Mouse (Mus musculus) embryonic stem cell, embryonic (primary cell): ENCODE data around the gene Zfp260.

Source experiments
- CTCF ChIA-PET, 4 experiments: fragments of 300-600 bp in 2 of 4; fragments of 350-600 bp in 2 of 4; sonication (Branson Sonifier 250); formaldehyde crosslinking; loops; one replicate each; lab custom pipeline; 2022; ENCODE audit warnings: inconsistent platforms in 2 of 4; lab: Charles Lee
- POLR2A ChIA-PET, 4 experiments: fragments of 300-600 bp in 2 of 4; fragments of 350-600 bp in 2 of 4; sonication (Branson Sonifier 250); formaldehyde crosslinking; loops; one replicate each; lab custom pipeline; 2022; ENCODE audit warnings: antibody characterized with exemption in 4 of 4, inconsistent platforms in 1 of 4; lab: Charles Lee

The Zfp260 gene

DNA sequence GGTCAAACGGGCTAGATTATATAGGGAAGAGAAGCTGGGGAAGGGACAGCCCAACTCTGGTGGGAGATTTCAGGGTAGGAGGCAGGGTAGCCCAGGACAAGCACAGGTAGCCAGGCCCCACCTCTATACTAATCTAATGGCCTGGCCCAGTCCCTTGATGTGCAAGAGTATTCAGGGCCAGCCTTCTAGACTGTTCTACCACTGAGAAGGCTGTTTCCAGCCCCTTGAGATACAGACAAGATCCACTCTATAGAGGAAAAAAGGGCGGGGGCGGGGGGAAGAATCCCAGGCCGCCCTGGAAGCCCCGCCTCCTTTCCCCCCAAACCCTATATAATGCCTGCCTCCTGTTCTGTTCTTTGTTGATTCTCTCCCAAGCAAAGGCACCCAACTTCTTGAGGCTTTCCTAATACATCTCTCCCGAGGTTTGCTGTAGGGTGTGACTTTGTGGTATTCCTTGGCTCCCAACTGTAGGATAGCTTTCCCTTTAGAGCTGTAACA is 610 bp upstream of the Zfp260 start:
- ChIA-PET POLR2A (interaction anchor here in 3 of 4 experiments (0.5 to 3.4 kb wide), 41 partner anchors 9 to 1375 kb away, joined by 3 to 20 read pairs (median 4); partner anchors contain the start of genes Thap8 (in 2 of the 3), Wdr62 (in 2 of the 3), Zfp146 (in 2 of the 3) and Zfp568 (in 2 of the 3)), CTCF (interaction anchor here in 1 of 4 experiments (0.5 to 1.9 kb wide), 7 partner anchors 61 to 163 kb away, joined by 3 to 7 read pairs (median 4); partner anchors contain the start of gene Capns1)

DNA sequence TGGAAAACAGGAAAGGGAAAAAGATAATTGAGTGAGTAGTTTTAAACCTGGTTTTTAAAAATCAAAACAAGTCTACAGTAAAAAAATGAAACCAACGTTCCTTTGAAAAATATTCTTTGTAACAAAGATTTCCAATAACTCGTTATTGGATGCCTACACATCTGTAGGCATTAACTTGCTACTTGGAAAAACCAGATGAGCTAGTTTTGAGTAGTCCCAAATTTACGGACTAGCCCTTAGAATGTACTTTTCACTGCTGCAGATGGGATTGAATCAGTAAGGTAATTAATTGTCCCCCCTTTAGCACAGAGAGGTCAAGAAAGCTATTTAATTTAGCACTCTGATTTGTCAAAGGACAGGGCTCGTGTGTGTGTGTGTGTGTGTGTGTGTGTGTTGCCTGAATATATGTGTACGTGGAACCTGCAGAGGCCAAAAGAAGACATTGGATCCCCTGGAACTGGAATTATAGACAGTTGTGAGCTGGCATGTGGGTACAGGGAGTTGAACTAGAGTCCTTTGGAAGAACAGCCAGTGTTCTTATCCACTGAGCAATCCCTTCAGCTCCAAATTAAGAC is 1.1 kb downstream of the Zfp260 start:
- ChIA-PET CTCF (interaction anchor here in 3 of 4 experiments (0.5 to 1.9 kb wide), 9 partner anchors 23 to 507 kb away, joined by 3 to 7 read pairs (median 4); partner anchors contain the start of genes Capns1 (in 1 of the 3) and Zfp82 (in 1 of the 3)), POLR2A (interaction anchor here in 3 of 4 experiments (0.5 to 3.4 kb wide), 43 partner anchors 10 to 615 kb away, joined by 3 to 20 read pairs (median 4); partner anchors contain the start of genes Zfp146 (in 2 of the 3), Zfp568 (in 2 of the 3), Cox7a1 (in 1 of the 3) and Thap8 (in 1 of the 3))

DNA sequence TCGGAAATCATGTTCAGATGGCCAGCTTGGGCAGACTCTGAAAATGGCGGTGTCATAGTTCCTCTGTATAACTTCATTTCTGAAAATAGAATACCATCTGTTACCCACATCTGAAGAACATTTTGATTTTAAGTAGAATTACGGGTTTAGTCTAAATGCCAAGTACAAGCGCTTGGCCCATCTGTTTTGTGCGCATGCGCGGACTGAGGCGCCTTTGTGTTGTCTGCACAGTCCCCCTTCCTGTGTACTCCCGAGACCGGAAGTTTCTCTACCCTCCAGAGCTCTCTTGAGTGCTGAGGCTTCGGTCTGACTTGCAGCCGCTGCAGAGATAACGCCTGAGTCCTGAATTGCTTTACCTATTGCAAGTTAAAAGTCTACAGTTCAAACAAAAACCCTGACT is 4.7 kb downstream of the Zfp260 start:
- ChIA-PET POLR2A (interaction anchor here in 3 of 4 experiments (0.7 to 1.9 kb wide), 13 partner anchors 7 to 453 kb away, joined by 3 to 8 read pairs (median 3); partner anchors contain the start of genes Gm26920 (in 3 of the 3), Zfp566 (in 3 of the 3), Hspb6 (in 1 of the 3) and Polr2i (in 1 of the 3)), CTCF (no interaction called here)

DNA sequence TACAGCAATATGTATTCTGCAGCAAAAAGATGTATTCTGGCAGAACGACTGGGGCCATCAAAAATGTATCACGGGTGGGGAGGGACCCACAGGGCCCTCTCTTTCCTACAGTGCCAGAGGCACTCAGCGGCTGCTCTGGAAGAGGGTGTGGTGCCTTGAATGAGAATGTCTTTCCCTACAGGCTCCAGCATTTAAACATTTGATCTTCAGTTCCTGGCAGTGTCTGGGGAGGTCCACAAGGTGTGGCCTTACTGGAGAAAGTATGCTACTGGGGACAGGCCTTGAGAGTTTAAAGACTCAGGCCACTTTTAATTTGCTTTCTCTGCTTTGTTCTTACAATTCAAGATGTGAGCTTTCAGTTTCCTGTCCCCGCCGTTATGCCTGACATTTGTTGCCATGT is 21.5 kb downstream of the Zfp260 start:
- CTCF ChIA-PET: interaction anchor here in 1 of 4 experiments (0.6 kb wide), 1 partner anchor 76 kb away, joined by 3 read pairs; no protein-coding TSS in a partner anchor

DNA sequence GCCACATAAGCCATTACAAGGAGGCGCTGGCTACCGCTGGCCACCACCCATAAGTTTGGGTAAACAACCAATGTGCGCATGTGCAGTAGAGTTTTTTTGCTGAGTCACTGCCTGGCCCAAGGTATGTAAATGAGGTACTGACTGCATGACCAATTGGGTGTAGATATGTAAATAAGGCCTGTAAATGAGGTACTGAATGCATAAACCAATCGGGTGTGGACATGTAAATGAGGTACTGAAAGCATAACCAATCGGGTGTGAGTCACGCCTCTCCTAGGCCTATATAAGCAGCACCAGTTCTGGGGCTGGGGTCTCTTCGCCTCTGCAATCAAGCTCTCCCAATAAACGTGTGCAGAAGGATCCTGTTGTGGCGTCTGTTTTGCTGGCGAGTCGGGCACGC is 23.4 kb downstream of the Zfp260 start:
- ChIA-PET CTCF (interaction anchor here in 2 of 4 experiments (0.5 to 0.7 kb wide), 2 partner anchors 38 to 85 kb away, joined by 3 to 6 read pairs; no protein-coding TSS in a partner anchor), POLR2A (interaction anchor here in 3 of 4 experiments (1.0 to 1.7 kb wide), 10 partner anchors 10 to 135 kb away, joined by 3 to 5 read pairs (median 3); partner anchors contain the start of genes Gm26920 (in 2 of the 3), Zfp566 (in 2 of the 3), Polr2i (in 1 of the 3) and Tbcb (in 1 of the 3))

More for the DNA sequence above, 21.5 kb downstream of the Zfp260 start:
- POLR2A ChIA-PET: interaction anchor here in 1 of 4 experiments (0.7 kb wide), 1 partner anchor 20 kb away, joined by 4 read pairs; no protein-coding TSS in a partner anchor

DNA sequence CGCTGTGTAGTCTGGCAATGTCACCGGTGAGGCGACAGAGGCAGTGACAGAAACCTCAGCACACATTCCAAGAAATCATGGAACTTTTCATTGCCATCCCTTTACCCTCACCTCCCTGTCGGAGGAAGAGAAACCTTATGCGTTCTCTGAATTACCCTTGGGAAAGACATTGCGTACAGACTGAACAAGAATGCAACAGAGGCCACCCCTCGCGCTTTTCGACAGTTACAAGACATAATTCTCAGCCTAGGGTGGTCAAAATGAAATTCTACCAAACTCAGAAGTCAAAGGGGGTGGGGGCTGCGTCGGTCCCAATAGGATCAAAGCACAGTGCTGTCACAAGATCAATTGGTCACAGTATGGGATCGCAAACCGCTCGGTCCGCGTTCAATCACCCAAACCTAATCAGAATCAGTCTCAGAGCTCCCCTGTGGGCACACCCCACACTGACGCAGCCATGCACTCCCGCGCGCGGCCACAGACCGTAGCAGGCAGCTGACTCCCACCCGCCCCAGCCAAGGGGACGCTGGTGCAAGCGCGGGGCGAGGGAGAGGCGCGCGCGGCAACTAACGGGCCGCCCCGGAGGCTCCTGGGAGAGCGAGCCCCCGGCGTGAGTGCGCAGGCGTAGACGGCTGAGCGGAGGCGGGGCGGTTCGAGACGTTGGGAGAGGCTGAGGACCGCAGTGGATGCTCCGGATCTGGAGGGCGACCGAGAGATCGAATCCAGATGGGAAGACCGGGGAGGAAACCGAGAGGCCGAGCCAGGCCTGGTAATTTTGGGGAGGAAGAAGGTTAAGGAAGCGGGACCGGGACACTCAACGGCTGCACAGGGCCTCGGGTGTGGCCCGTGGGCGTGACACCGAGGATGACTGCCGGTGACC is 27.0 kb downstream of the Zfp260 start, which contains the start of gene Zfp382:
TSS of gene Zfp382 (plus strand) at position 635 of the 880 bp plus-strand sequence.
- ChIA-PET CTCF (interaction anchor here in 1 of 4 experiments (1.2 to 1.6 kb wide), 2 partner anchors 34 to 48 kb away, joined by 3 to 5 read pairs; partner anchors contain the start of gene Zfp146), POLR2A (interaction anchor here in 2 of 4 experiments (1.0 to 1.6 kb wide), 4 partner anchors 17 to 78 kb away, joined by 3 to 4 read pairs (median 3); partner anchors contain the start of genes Capns1 (in 1 of the 2) and Zfp260 (in 1 of the 2))

DNA sequence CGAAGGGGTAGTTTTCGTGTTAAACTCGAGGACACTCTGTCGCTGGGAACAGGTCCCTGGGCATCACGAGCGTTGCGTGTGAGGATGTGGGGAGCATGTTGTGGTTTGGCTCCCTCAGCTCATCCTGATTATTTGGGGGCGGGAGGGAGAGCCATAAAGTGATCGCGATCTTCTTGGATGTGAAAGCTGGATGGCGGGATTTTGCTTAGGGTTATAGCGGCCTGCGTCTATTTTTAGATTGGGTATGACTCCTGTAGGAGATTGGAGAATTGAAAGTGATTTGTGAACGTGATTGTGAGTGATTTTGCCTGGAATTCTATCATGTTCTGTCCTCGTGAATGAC is 27.6 kb downstream of the Zfp260 start:
- POLR2A ChIA-PET: interaction anchor here in 2 of 4 experiments (0.7 to 1.6 kb wide), 5 partner anchors 16 to 77 kb away, joined by 3 to 4 read pairs (median 3); partner anchors contain the start of genes Capns1 (in 1 of the 2), Cox7a1 (in 1 of the 2) and Zfp260 (in 1 of the 2)
- CTCF ChIA-PET: interaction anchor here in 1 of 4 experiments (1.2 to 1.6 kb wide), 2 partner anchors 33 to 47 kb away, joined by 3 to 5 read pairs; partner anchors contain the start of gene Zfp146

DNA sequence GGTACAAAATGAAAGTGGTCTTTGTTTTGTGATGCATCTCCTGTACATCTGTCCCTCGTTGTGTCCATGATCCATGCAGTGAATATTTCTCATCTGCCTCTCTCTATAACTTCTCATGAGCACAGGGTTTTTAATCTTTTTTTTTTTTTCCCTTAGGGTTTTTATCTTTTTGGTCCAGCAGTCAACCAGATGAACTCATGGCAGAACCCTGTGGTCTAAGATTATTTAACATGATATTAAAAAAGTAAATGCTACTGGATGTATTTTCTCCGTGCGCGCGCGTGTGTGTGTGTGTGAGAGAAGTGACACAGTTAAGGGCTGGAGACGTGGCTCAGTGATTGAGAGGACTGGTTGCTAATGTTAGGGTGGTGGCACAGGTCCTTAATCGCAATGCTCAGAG is 35.3 kb downstream of the Zfp260 start:
- ChIA-PET POLR2A (no interaction called here), CTCF (interaction anchor here in 1 of 4 experiments (0.7 kb wide), 1 partner anchor 1350 kb away, joined by 5 read pairs; no protein-coding TSS in a partner anchor)

DNA sequence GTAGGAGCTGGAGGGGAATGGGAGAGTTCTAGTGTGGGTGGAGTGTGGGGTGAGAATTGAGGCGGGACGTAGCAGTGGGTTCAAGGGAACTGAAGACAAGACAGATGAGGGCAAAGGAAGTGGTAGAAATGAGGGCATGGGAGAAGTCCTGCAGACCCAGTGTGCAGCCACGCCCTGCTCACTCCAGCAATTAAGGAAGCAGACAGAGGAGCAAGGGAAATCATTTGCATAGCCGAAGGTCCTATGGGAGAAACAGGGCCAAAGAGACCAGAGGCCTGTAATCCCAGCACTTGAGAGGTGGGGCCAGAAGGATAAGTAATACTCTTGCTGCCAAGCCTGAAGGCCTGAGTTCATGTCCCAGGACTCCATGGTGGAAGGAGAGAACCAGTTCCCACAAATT is 37.8 kb downstream of the Zfp260 start:
- CTCF ChIA-PET: no interaction called here
- POLR2A ChIA-PET: interaction anchor here in 2 of 4 experiments (1.0 to 1.9 kb wide), 5 partner anchors 23 to 148 kb away, joined by 3 to 5 read pairs (median 4); partner anchors contain the start of genes Gm26920 (in 1 of the 2), Thap8 (in 1 of the 2), Wdr62 (in 1 of the 2) and Zfp566 (in 1 of the 2)

DNA sequence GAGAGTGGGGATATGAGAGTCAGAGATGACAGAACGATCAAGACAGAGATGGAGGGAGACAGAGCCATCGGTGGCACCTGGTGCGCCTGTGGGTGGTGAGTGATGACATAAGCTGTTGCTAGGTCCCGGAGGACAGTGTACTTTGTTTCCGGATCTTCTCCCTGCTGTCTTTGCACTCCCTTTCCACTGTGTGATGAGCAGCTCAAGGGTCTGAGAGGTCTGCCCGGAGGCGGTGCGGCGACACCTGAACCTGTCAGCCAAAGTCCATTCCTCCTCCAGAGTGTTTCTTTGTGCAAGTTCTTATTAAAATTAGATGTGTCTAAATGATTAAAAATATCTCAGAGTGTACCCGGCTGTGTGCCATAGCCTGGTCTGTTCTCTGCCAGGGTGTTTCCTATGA is 42.2 kb downstream of the Zfp260 start:
- ChIA-PET CTCF (interaction anchor here in 2 of 4 experiments (0.5 to 1.9 kb wide), 2 partner anchors 18 to 762 kb away, joined by 4 read pairs; no protein-coding TSS in a partner anchor), POLR2A (interaction anchor here in 1 of 4 experiments (1.8 kb wide), 1 partner anchor 28 kb away, joined by 5 read pairs; no protein-coding TSS in a partner anchor)

DNA sequence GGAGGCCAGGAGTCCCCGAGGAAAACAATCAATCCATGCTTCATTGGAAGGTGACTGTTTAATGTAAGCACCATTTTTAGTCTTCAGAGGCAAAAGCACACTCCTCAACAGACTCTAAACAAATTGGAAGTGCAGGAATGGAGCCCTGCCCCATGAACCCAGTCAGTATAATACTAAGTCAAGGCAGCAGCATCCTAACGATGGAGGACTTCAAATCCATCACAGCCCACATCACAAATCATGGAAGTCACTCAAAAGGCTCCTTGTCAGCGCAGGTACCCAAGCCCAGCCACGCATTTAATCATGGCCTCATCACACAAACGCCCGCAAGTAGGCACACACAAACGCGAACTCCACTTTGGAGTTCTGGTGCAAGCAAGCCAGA is 48.6 kb downstream of the Zfp260 start:
- POLR2A ChIA-PET: interaction anchor here (1.0 to 1.8 kb wide), 8 partner anchors 11 to 54 kb away, joined by 3 to 11 read pairs (median 4); partner anchors contain the start of gene Zfp260 (in 1 of the 4)
- CTCF ChIA-PET: interaction anchor here in 2 of 4 experiments (1.0 to 2.1 kb wide), 3 partner anchors 12 to 56 kb away, joined by 4 to 21 read pairs (median 5); partner anchors contain the start of gene Capns1 (in 2 of the 2)

DNA sequence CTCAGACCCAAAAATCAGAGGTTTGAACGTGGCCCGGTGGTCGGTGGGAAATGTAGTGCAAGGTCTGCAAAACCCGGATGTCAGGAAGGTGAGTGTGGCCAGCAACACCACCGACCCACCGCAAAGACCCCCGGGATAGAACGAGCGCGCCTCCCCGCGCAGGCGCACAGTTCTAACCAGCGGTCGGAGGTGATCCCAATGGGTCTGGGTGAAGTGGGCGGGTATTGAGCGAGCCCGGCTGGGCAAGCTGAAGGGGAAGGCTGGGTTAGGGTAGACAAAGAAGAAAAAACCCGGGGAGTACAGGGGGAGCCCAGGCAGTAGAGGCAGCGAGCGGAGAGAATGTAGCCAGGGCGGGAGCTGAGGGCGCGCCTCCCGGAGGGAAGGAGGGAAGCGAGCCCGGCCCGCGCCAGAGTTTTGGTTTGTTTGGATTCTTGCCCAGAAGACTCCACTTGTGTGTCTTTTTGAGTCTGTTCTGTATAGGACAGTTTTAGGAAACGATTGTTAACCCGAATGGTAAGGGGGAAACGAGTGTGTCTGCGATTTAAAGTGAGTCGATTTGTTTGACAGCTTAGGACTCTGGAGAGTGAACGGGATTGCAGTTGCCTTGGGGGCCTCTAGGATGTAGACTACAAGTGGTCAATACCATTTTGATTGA is 49.1 kb downstream of the Zfp260 start:
- ChIA-PET POLR2A (interaction anchor here (0.6 to 1.8 kb wide), 10 partner anchors 11 to 54 kb away, joined by 3 to 11 read pairs (median 3); partner anchors contain the start of gene Zfp260 (in 2 of the 4)), CTCF (interaction anchor here in 3 of 4 experiments (0.7 to 2.1 kb wide), 6 partner anchors 11 to 61 kb away, joined by 3 to 21 read pairs (median 4); partner anchors contain the start of gene Capns1 (in 2 of the 3))

DNA sequence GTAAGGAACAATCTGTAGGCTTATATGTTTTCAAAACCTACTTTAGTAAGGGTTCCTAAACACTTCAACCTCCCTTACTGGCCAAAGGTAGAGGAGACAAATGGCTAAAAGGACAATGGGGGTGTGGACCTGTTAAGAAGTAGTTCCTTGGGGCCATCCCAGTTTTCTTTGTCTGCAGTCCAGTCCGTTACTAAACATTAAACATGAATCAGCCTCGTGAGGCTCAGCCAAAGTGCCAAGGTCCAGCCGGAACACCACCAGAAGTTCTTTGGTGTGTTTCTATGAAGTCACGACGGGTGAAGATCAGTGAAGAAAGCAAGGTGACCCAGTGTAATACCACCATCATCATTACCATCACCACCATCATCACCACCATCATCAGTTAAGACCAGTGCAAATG is 52.4 kb downstream of the Zfp260 start:
- POLR2A ChIA-PET: no interaction called here
- CTCF ChIA-PET: interaction anchor here in 2 of 4 experiments (0.6 to 0.9 kb wide), 4 partner anchors 8 to 707 kb away, joined by 3 to 5 read pairs (median 4); no protein-coding TSS in a partner anchor

DNA sequence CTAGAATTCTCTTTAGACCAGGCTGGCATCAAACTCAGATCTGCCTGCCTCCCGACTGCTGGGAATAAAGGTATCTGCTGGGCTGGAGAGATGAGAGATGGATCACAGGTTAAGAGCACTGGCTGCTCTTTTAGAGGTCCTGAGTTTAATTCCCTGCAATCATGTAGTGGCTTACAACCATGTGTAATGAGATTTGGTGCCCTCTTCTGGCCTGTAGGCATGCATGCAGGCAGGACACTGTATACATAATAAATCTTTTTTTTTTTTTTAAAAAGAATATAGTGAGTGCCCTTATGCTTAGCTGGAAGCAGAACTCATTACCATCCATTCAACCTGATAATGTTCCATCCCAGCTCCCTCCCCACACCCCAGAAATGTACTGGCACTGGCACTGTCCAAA is 59.5 kb downstream of the Zfp260 start:
- CTCF ChIA-PET: interaction anchor here (0.5 to 4.4 kb wide), 22 partner anchors 9 to 473 kb away, joined by 3 to 21 read pairs (median 5); partner anchors contain the start of genes Polr2i (in 1 of the 4), Tbcb (in 1 of the 4), Zfp260 (in 1 of the 4) and Zfp382 (in 1 of the 4)
- POLR2A ChIA-PET: interaction anchor here in 3 of 4 experiments (0.6 to 5.4 kb wide), 18 partner anchors 9 to 1151 kb away, joined by 3 to 74 read pairs (median 6); partner anchors contain the start of genes Zfp146 (in 2 of the 3), Capns1 (in 1 of the 3), Cox7a1 (in 1 of the 3) and Thap8 (in 1 of the 3)

DNA sequence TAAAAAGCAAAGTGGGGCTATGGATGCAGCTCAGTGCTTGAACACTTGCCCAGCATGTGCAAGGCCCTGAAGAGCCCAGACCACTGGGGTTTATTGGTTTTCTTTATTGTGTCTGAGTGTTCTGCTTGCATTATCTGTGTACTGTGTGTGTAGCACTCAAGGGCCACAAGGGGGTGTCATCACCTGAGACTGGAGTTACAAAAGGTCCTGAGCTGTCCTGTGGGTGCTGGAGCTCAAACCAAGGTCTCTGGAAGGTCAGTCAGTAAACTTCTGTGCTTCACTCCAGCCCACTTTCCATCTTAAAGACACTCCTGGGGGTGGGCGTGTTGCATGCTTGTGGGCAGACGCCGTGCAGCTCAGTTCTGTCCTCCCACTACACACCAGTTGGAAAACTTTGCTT is 60.9 kb downstream of the Zfp260 start:
- ChIA-PET POLR2A (interaction anchor here (0.6 to 5.4 kb wide), 58 partner anchors 7 to 1055 kb away, joined by 3 to 74 read pairs (median 5); partner anchors contain the start of genes Zfp146 (in 3 of the 4), Capns1 (in 2 of the 4), Thap8 (in 2 of the 4) and Wdr62 (in 2 of the 4)), CTCF (interaction anchor here (0.5 to 4.4 kb wide), 60 partner anchors 8 to 866 kb away, joined by 3 to 21 read pairs (median 4); partner anchors contain the start of genes Capns1 (in 3 of the 4), Zfp146 (in 2 of the 4), Cox7a1 (in 1 of the 4) and Gm26920 (in 1 of the 4))
